Mouse (Mus musculus) heart, embryonic 13.5 days (tissue): ENCODE results near the gene Sh3pxd2a. TPM values are rescaled to one million over a fixed set of nuclear protein-coding genes. Genes with fewer than 3 reads are reported as not detected.

Experiments used
- ATAC-seq: fragments of 200-750 bp; cut with Nextera tagmentation; 2 replicates; pipeline ENCODE4 v1.8.0; 2017; ENCODE audit warnings: moderate TSS enrichment; ENCODE audit not compliant: insufficient number of reproducible peaks, low FRiP score, low TSS enrichment; ENCODE audit errors: extremely low read depth
- H3K27ac ChIP-seq: fragments of 300-500 bp; sonication (generic); replicated peaks from 2 replicates; pipeline ENCODE4 v1.5.1; 2015; ENCODE audit warnings: moderate library complexity, mild to moderate bottlenecking, inconsistent platforms
- H3K27me3 ChIP-seq: fragments of 300-500 bp; sonication (generic); replicated peaks from 2 replicates; pipeline ENCODE4 v1.6.1; 2015; ENCODE audit warnings: mild to moderate bottlenecking, inconsistent platforms
- H3K36me3 ChIP-seq: fragments of 300-500 bp; sonication (generic); 2 replicates; pipeline ENCODE4 v1.6.1; 2015; ENCODE audit warnings: mild to moderate bottlenecking, inconsistent platforms
- H3K4me1 ChIP-seq: fragments of 300-500 bp; sonication (generic); 2 replicates; pipeline ENCODE4 v1.6.1; 2015; ENCODE audit warnings: inconsistent platforms
- H3K4me2 ChIP-seq: fragments of 300-500 bp; sonication (generic); 2 replicates; pipeline ENCODE4 v1.6.1; 2015; ENCODE audit warnings: inconsistent platforms, mild to moderate bottlenecking, moderate library complexity
- H3K4me3 ChIP-seq: fragments of 300-500 bp; sonication (generic); 2 replicates; pipeline ENCODE4 v1.5.1; 2015; ENCODE audit warnings: moderate library complexity, mild to moderate bottlenecking, inconsistent platforms
- H3K9ac ChIP-seq: fragments of 300-500 bp; sonication (generic); 2 replicates; pipeline ENCODE4 v1.6.1; 2015; ENCODE audit warnings: inconsistent platforms, mild to moderate bottlenecking, moderate library complexity
- H3K9me3 ChIP-seq: fragments of 300-500 bp; sonication (generic); 2 replicates; pipeline ENCODE4 v1.6.1; 2016; ENCODE audit warnings: inconsistent platforms
- WGBS: fragments of 180-500 bp; shearing (Covaris S2); methylation state at CpG from one replicate; pipeline ENCODE4 v1.1.7; 2015; ENCODE audit warnings: mixed read lengths; 5-methylcytosine and 5-hydroxymethylcytosine counted together
- polyA plus RNA-seq: library from polyadenylated mRNA; unstranded; fragments of >200 nt; fragmentation: Nextera tagmentation; extraction: Ambion mirVana; gene quantifications from 2 replicates; pipeline ENCODE4 v1.2.1, GENCODE M21; 2015

Sh3pxd2a gene
- polyA plus RNA-seq, 1 experiment from 2014 or later = 5.7 TPM

DNA sequence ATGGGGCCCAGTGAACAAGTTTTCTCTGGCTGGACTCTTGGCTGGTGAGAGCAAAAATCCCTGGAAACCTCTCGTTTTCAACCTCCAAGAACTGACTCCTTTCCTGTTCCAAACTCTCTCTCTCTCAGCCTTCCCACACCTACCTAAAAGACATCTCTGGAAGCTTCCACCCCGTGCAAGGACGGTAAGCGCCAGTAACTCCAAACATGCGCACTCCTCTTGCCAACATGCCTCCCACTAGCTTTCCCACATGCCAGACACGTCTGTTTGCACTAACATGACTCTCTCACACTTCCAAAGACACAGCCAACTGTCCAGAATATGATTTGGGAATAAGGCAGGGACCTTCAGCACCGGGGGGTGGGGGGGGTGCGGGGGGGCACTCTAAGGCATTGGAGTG, 203.0 kb downstream of the Sh3pxd2a start:
- WGBS = 77% methylated on average over 8 of the region's 8 CpGs
- ATAC-seq = no peak
- Histone ChIP-seq H3K4me1 (no peaks in the 10 kb centered on the region), H3K4me2 (no peak overlapping the region), H3K9ac (no peak overlapping the region), H3K4me3 (no peak overlapping the region), H3K27me3 (peaks cover 4% of the 10 kb centered on the region; the same call in 1 of the 2 replicates), H3K9me3 (no peaks in the 10 kb centered on the region), H3K27ac (no peak overlapping the region), H3K36me3 (peaks cover 26% of the 10 kb centered on the region)

DNA sequence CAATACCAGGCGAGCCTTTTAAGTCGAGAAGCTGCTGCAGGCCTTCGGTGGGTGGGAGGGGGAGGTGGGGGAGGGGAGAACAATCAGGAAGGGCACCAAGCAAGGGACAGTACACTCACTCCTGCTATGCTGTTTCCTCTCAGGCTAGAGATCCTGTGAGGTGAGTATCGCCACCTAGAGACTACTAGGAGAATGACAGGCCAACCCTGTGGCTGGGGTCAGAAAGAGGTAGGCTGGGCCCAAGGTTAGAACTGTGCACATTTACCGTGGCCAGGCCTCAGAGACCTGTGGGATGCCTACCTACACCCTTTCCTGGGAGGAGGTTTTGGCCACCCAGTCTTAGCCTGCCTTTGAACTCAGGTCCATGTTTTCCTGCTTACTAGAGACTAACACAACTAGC, 204.6 kb downstream of the Sh3pxd2a start:
- 13% methylated on average over 5 of the region's 5 CpGs for WGBS
- ATAC-seq = no peak
- H3K27me3 ChIP-seq = peaks cover 7% of the 10 kb centered on the region

DNA sequence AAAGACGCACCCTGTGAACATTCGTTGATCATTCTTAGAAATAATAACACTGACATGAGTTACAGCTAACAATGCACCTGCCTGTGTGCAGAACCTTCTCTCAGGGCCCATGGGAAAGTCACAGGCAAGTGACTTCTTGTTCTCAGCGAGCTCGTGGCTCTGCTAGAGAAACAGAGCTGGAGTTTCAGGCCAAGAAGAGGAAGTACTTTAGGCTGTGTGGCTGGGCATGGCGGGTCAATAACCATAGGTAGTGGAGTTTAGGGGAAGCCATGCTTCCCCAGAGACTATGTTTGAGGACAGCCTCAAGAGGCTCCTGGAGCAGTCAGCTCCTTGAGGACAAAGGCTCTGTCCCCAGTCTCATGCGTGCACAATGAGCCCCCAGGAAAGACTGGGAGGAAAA, 208.3 kb downstream of the Sh3pxd2a start:
- Histone ChIP-seq H3K9me3 (0 out of 2 replicates have a peak, but pooled peaks cover 5% of the 10 kb centered on the region), H3K9ac (no peak overlapping the region), H3K4me1 (peaks cover 9% of the 10 kb centered on the region), H3K27me3 (peaks cover 43% of the 10 kb centered on the region), H3K4me3 (no peak overlapping the region), H3K27ac (no peak overlapping the region), H3K36me3 (no peaks in the 10 kb centered on the region), H3K4me2 (no peak overlapping the region)
- no peak for ATAC-seq
- 73% methylated on average over 6 of the region's 6 CpGs for WGBS

More for the DNA sequence above, 204.6 kb downstream of the Sh3pxd2a start:
- H3K9ac ChIP-seq = no peak overlapping the region
- no peaks in the 10 kb centered on the region for H3K4me1 ChIP-seq
- H3K9me3 ChIP-seq = no peaks in the 10 kb centered on the region
- H3K4me3 ChIP-seq = no peak overlapping the region
- H3K36me3 ChIP-seq = peaks cover 12% of the 10 kb centered on the region
- no peak overlapping the region for H3K4me2 ChIP-seq
- H3K27ac ChIP-seq = no peak overlapping the region

DNA sequence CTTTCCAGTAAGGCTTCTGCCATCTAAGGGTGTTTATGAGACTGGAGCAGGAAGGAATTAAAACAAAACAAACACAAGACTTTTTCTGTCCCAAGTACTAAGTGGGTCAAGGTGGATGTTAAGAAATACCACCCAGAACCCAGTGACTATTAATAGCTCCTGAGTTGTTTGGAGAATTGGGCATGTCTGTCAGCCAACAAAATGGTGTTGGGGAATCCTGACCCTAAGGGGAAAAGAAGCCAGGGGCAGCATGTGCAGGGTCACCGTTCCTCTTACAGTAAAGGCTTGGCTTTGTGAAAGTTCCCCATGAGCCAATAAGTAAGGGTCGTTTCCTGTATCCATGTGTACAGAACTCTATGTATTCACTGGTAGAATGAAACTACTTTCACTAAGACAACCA, 209.2 kb downstream of the Sh3pxd2a start:
- H3K4me3 ChIP-seq = no peak overlapping the region
- H3K27me3 ChIP-seq = peaks cover 46% of the 10 kb centered on the region
- no peak overlapping the region for H3K27ac ChIP-seq
- peaks cover 9% of the 10 kb centered on the region for H3K4me1 ChIP-seq
- no peak overlapping the region for H3K9ac ChIP-seq
- H3K4me2 ChIP-seq = no peak overlapping the region
- 0 out of 2 replicates have a peak, but pooled peaks cover 5% of the 10 kb centered on the region for H3K9me3 ChIP-seq
- WGBS = 57% methylated on average over 2 of the region's 2 CpGs
- H3K36me3 ChIP-seq = no peaks in the 10 kb centered on the region
- ATAC-seq = no peak

DNA sequence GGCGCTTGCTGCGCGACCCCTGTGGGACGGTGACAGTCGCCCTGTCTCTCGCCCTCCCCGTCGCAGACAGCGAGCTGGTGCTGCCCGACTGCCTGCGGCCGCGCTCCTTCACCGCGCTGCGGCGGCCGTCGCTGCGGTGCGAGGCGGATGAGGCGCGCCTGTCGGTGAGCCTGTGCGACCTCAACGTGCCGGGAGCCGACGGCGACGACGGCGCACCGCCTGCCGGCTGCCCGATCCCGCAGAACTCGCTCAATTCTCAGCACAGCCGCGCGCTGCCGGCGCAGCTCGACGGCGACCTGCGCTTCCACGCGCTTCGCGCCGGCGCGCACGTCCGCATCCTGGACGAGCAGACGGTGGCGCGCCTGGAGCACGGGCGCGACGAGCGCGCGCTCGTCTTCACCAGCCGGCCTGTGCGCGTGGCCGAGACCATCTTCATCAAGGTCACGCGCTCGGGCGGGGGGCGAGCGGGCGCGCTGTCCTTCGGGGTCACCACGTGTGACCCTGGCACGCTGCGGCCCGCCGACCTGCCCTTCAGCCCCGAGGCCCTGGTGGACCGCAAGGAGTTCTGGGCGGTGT, 211.1 kb downstream of the Sh3pxd2a start:
- Histone ChIP-seq H3K4me1 (peaks cover 9% of the 10 kb centered on the region), H3K9ac (peak overlapping the region; percentile 64), H3K36me3 (no peaks in the 10 kb centered on the region), H3K4me2 (peak overlapping the region; percentile 74), H3K27ac (no peak overlapping the region), H3K27me3 (peaks cover 56% of the 10 kb centered on the region), H3K9me3 (0 out of 2 replicates have a peak, but pooled peaks cover 5% of the 10 kb centered on the region), H3K4me3 (peak overlapping the region; percentile 51)
- no peak for ATAC-seq
- WGBS = 2% methylated on average over 89 of the region's 90 CpGs

DNA sequence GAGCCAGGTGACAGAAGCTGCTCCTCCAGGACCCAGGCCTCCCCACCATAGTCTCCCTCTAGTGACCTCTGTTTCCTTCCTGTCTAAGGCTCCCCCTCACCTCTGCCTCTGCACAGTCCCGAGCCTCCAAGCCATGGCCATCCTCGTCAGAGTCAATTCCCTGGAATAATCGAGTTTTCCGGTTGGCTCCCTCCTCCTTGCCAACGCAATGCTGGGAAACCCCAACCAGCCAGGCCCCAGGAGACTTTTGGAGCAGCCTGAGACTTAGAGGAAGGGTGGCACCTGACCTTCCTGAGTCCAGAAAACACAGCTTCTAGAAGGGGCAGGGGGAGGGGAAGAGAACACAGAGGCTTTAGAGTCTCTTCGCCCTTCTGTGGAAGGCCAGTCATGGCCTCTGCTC, 213.3 kb downstream of the Sh3pxd2a start:
- peaks cover 15% of the 10 kb centered on the region for H3K4me1 ChIP-seq
- H3K27me3 ChIP-seq = peaks cover 53% of the 10 kb centered on the region
- 76% methylated on average over 6 of the region's 6 CpGs for WGBS
- H3K4me2 ChIP-seq = no peak overlapping the region
- no peak overlapping the region for H3K4me3 ChIP-seq
- no peak overlapping the region for H3K9ac ChIP-seq
- no peak for ATAC-seq
- H3K36me3 ChIP-seq = no peaks in the 10 kb centered on the region
- H3K27ac ChIP-seq = no peak overlapping the region
- H3K9me3 ChIP-seq = 0 out of 2 replicates have a peak, but pooled peaks cover 5% of the 10 kb centered on the region

DNA sequence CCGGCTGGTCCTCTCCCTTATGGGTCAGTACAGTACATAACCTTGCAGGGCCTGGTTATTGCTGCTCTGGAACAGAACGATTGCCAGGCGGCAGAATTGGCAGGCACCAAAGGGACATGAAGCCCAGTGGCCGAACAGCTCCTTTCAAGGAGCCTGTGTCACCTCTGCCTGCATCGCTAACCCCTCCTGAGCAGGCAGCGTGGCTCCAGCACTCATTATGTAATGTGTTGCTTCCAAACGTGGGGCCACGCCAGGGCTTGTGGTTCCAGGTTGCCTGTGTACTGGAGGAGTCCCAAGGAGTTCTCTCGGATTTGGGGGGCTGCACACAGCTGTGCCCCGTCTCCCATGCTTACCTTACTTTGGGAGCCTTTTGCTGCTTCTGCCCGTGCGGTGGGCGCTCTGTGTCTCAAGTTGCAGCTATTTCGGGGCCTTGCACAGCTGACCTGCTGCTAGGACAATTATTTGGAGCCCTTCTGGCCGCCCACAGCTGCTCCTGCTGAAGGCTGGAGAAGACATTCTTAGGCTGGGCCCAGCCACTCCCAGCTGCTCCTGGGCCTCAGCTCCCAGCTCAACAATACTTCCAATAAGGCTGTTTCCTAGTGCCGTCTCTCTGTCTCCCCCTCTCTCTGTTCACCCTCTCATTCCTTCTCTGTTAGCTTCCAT, 215.2 kb downstream of the Sh3pxd2a start:
- H3K27me3 ChIP-seq = peaks cover 44% of the 10 kb centered on the region
- H3K4me2 ChIP-seq = no peak overlapping the region
- H3K4me3 ChIP-seq = no peak overlapping the region
- 0 out of 2 replicates have a peak, but pooled peaks cover 5% of the 10 kb centered on the region for H3K9me3 ChIP-seq
- peak overlapping the region; percentile 24; the same call in 1 of the 2 replicates for H3K9ac ChIP-seq
- H3K4me1 ChIP-seq = peaks cover 15% of the 10 kb centered on the region
- WGBS = 58% methylated on average over 16 of the region's 16 CpGs
- ATAC-seq = no peak
- H3K36me3 ChIP-seq = no peaks in the 10 kb centered on the region
- H3K27ac ChIP-seq = no peak overlapping the region

DNA sequence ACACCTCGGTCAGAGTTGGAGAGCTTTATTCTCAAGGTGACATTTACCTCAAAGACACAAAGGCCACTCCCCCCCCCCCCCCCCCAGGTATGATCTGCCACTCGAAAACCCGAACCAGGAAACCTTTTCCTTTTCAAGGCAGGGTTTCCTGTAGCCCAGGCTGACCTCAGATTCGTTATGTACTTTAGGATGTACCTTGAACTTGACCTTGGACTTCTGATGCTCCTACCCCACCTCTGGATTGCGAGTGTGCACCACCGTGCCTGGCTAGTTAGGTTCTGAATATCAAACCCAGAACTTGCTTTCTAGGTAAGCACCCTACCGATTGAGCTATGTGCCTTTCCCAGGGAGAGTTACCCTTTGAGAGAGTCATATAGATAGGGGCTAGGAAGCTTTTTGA, 215.9 kb downstream of the Sh3pxd2a start:
- Histone ChIP-seq H3K9ac (no peak overlapping the region), H3K27ac (no peak overlapping the region), H3K9me3 (no peaks in the 10 kb centered on the region), H3K4me2 (no peak overlapping the region), H3K36me3 (no peaks in the 10 kb centered on the region), H3K27me3 (peaks cover 37% of the 10 kb centered on the region), H3K4me1 (peaks cover 12% of the 10 kb centered on the region), H3K4me3 (no peak overlapping the region)
- no peak for ATAC-seq
- WGBS = 63% methylated on average over 7 of the region's 7 CpGs

DNA sequence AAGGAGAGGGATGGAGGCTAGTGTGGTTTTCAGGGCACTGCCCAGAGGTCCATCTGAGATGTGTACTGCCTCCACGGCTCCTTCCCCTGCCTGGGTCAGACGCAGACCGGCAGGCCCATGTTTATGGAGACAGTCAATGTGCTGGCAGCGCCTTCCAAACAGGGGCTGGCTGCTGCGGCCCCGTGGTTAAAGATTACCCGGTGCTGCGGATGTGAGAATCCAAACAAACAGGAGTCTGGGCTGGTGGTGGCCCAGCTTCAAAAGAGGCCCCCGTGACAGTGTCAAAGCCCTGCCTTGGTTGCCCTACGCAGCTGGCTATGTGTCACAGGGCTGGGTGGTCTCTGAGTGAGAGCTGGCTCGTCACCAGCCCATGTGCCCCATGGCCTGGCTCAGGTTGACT, 216.4 kb downstream of the Sh3pxd2a start:
- ATAC-seq = no peak
- H3K36me3 ChIP-seq = no peaks in the 10 kb centered on the region
- H3K27ac ChIP-seq = no peak overlapping the region
- H3K27me3 ChIP-seq = peaks cover 32% of the 10 kb centered on the region
- peaks cover 6% of the 10 kb centered on the region; the same call in 1 of the 2 replicates for H3K4me1 ChIP-seq
- no peak overlapping the region for H3K9ac ChIP-seq
- no peak overlapping the region for H3K4me2 ChIP-seq
- 42% methylated on average over 11 of the region's 11 CpGs for WGBS
- H3K9me3 ChIP-seq = no peaks in the 10 kb centered on the region
- H3K4me3 ChIP-seq = no peak overlapping the region

DNA sequence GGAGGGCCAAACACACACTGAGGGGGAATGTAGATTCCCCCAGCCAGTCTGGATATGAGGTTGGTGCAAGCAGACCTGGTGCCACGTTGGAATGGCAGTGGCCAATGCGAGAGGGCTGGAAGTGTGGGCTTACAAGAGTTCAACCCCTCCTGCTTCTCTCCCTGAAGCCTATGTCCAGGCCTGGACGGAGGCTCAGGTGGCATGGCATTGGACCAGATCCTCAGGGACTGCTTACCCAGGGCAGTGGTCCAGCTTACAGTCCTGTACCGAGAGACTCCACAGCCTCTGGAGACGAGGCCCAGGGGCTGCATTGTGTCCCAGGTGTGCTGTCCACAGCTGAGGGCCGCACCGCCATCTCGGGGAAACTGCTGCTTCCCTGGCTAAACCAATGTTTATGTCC, 218.7 kb downstream of the Sh3pxd2a start:
- Histone ChIP-seq H3K27ac (no peak overlapping the region), H3K4me1 (0 out of 2 replicates have a peak, but pooled peaks cover 6% of the 10 kb centered on the region), H3K4me2 (no peak overlapping the region), H3K9ac (no peak overlapping the region), H3K36me3 (no peaks in the 10 kb centered on the region), H3K4me3 (no peak overlapping the region), H3K27me3 (peaks cover 10% of the 10 kb centered on the region; the same call in 1 of the 2 replicates), H3K9me3 (no peaks in the 10 kb centered on the region)
- no peak for ATAC-seq
- 73% methylated on average over 8 of the region's 8 CpGs for WGBS

DNA sequence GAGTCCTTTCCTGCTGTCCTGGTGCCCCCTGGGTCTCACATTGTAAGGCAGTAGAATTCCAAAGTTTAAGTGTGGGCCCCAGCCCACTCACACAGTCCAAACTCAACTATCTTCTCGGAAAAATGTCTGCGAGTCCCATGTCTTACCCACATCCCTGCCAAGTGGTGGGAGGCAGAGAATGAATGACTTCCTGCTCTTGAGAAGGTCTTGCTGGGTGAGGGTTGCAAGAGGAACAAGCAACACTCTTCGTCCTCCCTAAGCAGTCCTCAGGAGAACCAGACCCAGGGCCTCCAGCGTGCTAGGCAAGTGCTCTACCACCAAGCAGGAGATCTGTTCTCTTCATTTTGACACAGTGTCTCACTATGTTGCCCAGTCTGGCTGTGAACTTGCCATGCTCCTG, 222.0 kb downstream of the Sh3pxd2a start:
- Histone ChIP-seq H3K27me3 (peaks cover 22% of the 10 kb centered on the region), H3K4me1 (no peaks in the 10 kb centered on the region), H3K36me3 (no peaks in the 10 kb centered on the region), H3K4me2 (no peak overlapping the region), H3K9ac (no peak overlapping the region), H3K9me3 (no peaks in the 10 kb centered on the region), H3K4me3 (no peak overlapping the region), H3K27ac (no peak overlapping the region)
- 83% methylated on average over 4 of the region's 4 CpGs for WGBS
- no peak for ATAC-seq

DNA sequence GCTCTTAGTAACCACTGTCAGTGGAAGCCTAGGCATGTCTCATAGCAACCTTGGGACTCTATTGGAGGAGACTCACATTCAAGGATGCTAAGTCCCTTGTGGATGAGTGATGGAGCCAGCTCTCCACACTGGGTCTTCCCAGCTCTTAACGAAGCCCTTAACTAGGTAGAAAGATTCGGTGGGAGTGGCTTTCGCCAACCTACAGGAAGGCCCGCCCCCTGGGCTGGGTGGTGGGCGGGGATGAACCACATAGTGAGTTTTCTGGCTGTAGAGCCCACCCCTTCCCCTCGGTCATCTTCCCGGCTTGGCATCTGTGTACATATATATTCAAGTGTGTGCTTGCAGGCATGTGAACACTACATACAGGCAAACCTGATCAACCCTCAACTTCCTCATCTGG, 223.2 kb downstream of the Sh3pxd2a start:
- ATAC-seq = no peak
- Histone ChIP-seq H3K27ac (no peak overlapping the region), H3K4me3 (peak overlapping the region; percentile 39), H3K36me3 (no peaks in the 10 kb centered on the region), H3K9me3 (no peaks in the 10 kb centered on the region), H3K9ac (no peak overlapping the region), H3K4me2 (peak overlapping the region; percentile 57), H3K27me3 (peaks cover 30% of the 10 kb centered on the region), H3K4me1 (no peaks in the 10 kb centered on the region)
- WGBS = 51% methylated on average over 7 of the region's 7 CpGs
